Mouse (Mus musculus): ENCODE data around the gene Ccdc84.

DNA sequence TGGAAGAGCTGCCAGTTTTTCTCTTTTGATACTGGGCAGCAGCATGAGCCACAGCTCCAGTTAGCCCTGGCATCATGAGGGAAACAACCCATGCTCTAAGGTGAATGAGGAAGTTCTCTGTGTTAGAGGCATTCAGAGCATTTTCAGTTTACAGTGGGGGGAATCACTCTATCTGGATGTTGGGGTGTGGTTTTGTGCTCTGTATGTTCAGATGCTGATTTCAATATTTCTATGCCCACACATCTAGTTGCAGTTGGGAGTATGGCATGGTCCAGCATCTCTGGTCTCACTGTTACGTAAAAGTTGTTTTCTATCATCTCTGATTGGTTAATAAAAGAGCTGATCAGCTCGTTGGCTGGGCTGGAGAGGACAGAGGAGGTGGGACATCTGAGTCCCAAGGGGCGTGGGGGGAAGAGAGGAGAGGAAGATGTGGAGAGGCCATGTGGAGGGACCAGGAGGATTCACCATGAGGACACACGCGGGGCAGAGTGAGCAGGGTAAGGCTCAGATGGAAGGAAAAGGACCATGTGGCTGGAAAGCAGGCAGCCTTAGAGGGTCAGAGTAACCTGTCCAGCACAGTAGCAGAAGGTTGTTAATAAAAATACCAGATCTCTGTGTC, 2.0 kb upstream of the Ccdc84 start:
- no peak for TF ChIP-seq CTCF (IDR thresholded peaks at IDR 0.05; ENCODE audit: low read depth, low read length)
- TF ChIP-seq POLR2A (IDR thresholded peaks at IDR 0.05; ENCODE audit: borderline replicate concordance, low read depth, low read length) = no peak

Data from bone marrow macrophage, adult 2 months (primary cell).